Mouse (Mus musculus) heart, embryonic 15.5 days (tissue): Measurements from ENCODE around the gene Ago1. TPM values are rescaled to one million over a fixed set of nuclear protein-coding genes. Genes with fewer than 3 reads are reported as not detected.

Experiments
- ATAC-seq: fragments of 200-750 bp; cut with Nextera tagmentation; replicated peaks from 2 replicates; pipeline ENCODE4 v1.8.0; 2017; ENCODE audit warnings: low read depth, moderate TSS enrichment; ENCODE audit not compliant: insufficient number of reproducible peaks, insufficient read depth, low FRiP score
- H3K27ac ChIP-seq: fragments of 300-500 bp; sonication (generic); 2 replicates; pipeline ENCODE4 v1.5.1; 2015; ENCODE audit warnings: mild to moderate bottlenecking, inconsistent platforms
- H3K27me3 ChIP-seq: fragments of 300-500 bp; sonication (generic); 2 replicates; pipeline ENCODE4 v1.6.1; 2015; ENCODE audit warnings: inconsistent platforms
- H3K36me3 ChIP-seq: fragments of 300-500 bp; sonication (generic); 2 replicates; pipeline ENCODE4 v1.6.1; 2015; ENCODE audit warnings: mild to moderate bottlenecking, inconsistent platforms
- H3K4me1 ChIP-seq: fragments of 300-500 bp; sonication (generic); replicated peaks from 2 replicates; pipeline ENCODE4 v1.6.1; 2015; ENCODE audit warnings: inconsistent platforms
- H3K4me2 ChIP-seq: fragments of 300-500 bp; sonication (generic); 2 replicates; pipeline ENCODE4 v1.6.1; 2015; ENCODE audit warnings: inconsistent platforms, mild to moderate bottlenecking, moderate library complexity
- H3K4me3 ChIP-seq: fragments of 300-500 bp; sonication (generic); 2 replicates; pipeline ENCODE4 v1.5.1; 2015; ENCODE audit warnings: mild to moderate bottlenecking, inconsistent platforms
- H3K9ac ChIP-seq: fragments of 300-500 bp; sonication (generic); 2 replicates; pipeline ENCODE4 v1.6.1; 2015; ENCODE audit warnings: mild to moderate bottlenecking, inconsistent platforms
- H3K9me3 ChIP-seq: fragments of 300-500 bp; sonication (generic); replicated peaks from 2 replicates; pipeline ENCODE4 v1.6.1; 2016; ENCODE audit warnings: inconsistent platforms
- WGBS: fragments of 180-500 bp; shearing (Covaris S2); methylation state at CpG from one replicate; pipeline ENCODE4 v1.1.7; 2015; ENCODE audit warnings: mixed read lengths; 5-methylcytosine and 5-hydroxymethylcytosine counted together
- polyA plus RNA-seq: library from polyadenylated mRNA; unstranded; fragments of >200 nt; fragmentation: Nextera tagmentation; extraction: Ambion mirVana; gene quantifications from 2 replicates; pipeline ENCODE4 v1.2.1, GENCODE M21; 2015

The Ago1 gene
- polyA plus RNA-seq, 1 experiment from 2014 or later = 1.9 TPM

DNA sequence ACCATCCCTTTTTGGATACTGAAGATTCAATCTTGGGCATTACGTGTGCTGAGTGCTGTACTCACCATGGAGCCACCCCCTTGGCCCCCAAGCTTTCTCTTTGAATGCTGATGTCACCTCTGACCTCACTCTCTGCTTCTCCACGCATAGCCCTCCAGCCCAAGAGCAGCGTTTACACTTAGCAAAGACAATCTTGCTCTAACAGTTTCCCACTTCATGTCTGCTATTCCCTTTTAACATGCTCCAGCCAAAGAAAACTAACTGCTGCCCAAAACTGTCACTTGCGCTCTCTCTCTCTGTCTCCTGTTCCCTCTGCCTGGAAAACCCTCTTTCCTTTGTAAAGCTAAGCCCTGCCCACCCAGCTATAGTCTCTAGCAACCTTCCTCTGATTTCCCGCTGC, 27.1 kb upstream of the Ago1 start:
- Histone ChIP-seq H3K4me3 (no peak overlapping the region), H3K9ac (no peak overlapping the region), H3K36me3 (no peaks in the 10 kb centered on the region), H3K4me2 (no peak overlapping the region), H3K27ac (peak overlapping the region; percentile 52), H3K4me1 (peaks cover 6% of the 10 kb centered on the region; the same call in 1 of the 2 replicates), H3K9me3 (no peaks in the 10 kb centered on the region), H3K27me3 (no peaks in the 10 kb centered on the region)
- WGBS = 39% methylated on average over 5 of the region's 5 CpGs
- ATAC-seq = no peak

DNA sequence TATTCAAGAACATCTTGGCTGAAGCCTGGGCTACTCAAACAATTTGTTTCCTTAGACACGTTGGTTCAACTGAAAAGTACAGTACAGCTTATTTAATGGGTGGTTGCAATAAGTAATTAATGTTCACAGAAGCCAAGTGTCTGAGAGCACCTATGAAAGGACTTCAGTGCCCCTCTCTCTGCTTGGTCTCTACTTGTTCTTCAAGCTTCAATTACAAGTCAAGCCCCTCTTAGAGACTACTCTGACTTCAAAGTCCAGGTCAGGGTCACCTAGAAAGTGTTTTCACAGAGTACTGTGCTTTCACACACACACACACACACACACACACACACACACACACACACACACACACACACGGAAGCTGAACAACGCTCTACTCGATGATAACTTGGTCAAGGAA, 25.0 kb upstream of the Ago1 start:
- Histone ChIP-seq H3K36me3 (no peaks in the 10 kb centered on the region), H3K4me2 (no peak overlapping the region), H3K27ac (no peak overlapping the region), H3K4me3 (no peak overlapping the region), H3K9ac (no peak overlapping the region), H3K27me3 (no peaks in the 10 kb centered on the region), H3K4me1 (peaks cover 6% of the 10 kb centered on the region; the same call in 1 of the 2 replicates), H3K9me3 (no peaks in the 10 kb centered on the region)
- WGBS = 71% methylated on average over 4 of the region's 4 CpGs
- no peak for ATAC-seq

DNA sequence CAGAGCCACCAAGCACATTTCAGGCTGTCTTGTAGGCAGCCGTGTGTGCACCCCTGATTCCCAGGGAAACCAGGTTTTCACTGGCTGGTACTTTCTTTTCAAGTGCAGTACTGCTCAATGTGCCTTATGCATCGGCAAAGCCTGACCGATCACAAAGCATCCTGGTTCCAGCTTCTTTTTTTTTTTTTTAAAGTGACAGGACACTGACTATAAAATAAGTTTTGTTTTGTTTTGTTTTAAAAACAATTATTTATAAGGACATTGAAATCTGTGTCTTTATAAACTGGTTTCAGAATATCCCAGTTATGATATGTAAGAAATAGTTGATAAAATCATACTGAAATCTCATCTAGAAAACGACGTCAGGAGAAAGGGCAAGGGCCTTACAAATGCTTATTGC, 23.6 kb upstream of the Ago1 start:
- H3K4me2 ChIP-seq = no peak overlapping the region
- no peak overlapping the region for H3K4me3 ChIP-seq
- no peak overlapping the region for H3K9ac ChIP-seq
- peaks cover 6% of the 10 kb centered on the region; the same call in 1 of the 2 replicates for H3K4me1 ChIP-seq
- H3K9me3 ChIP-seq = no peaks in the 10 kb centered on the region
- H3K27ac ChIP-seq = no peak overlapping the region
- no peaks in the 10 kb centered on the region for H3K36me3 ChIP-seq
- ATAC-seq = no peak
- no peaks in the 10 kb centered on the region for H3K27me3 ChIP-seq
- 63% methylated on average over 5 of the region's 5 CpGs for WGBS

DNA sequence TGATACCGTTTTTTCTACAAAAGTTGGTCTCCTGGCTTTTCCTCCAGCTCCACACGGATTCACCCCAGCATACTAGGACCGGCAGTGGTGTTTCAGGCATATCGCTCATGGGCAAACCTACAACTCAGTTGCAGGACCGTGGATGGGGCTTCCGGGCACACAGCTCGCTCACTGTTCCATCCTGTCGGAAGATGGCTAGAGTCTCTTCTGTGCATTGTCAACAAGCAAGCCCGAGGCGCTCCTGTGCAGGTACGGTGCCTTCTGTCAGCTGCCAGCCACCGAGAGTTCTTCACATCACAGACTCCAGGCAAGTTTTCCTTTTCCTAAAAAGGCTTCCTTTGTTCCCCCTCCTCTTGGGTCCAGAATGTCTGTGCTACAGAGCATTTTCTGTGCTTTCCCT, 22.3 kb upstream of the Ago1 start:
- Histone ChIP-seq H3K27ac (no peak overlapping the region), H3K9ac (no peak overlapping the region), H3K4me1 (peaks cover 6% of the 10 kb centered on the region; the same call in 1 of the 2 replicates), H3K27me3 (no peaks in the 10 kb centered on the region), H3K9me3 (no peaks in the 10 kb centered on the region), H3K4me2 (no peak overlapping the region), H3K36me3 (no peaks in the 10 kb centered on the region), H3K4me3 (no peak overlapping the region)
- WGBS = 75% methylated on average over 12 of the region's 12 CpGs
- ATAC-seq = no peak

DNA sequence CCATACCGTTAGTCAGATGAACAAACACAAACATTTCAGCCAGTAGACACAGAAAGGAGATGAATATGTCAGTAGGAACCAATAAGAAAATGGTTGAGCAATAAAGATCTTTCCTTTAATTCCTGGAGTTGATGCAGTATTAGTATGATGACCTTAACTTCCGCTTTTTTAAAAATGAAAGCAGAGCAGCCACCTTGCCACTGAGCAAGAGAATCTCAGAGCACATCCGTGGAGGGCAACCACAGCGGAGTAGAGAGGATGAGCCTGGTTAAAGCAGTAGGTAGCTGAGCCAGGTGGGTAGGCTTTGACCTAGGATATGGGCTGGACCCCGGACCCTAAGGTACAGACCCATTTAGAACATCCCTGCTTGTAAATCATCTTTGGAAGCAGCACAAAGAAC, 21.4 kb upstream of the Ago1 start:
- H3K4me1 ChIP-seq = no peaks in the 10 kb centered on the region
- WGBS = 80% methylated on average over 5 of the region's 5 CpGs
- no peaks in the 10 kb centered on the region for H3K9me3 ChIP-seq
- no peak for ATAC-seq
- H3K4me2 ChIP-seq = no peak overlapping the region
- no peaks in the 10 kb centered on the region for H3K27me3 ChIP-seq
- H3K4me3 ChIP-seq = no peak overlapping the region
- H3K27ac ChIP-seq = no peak overlapping the region
- no peak overlapping the region for H3K9ac ChIP-seq
- H3K36me3 ChIP-seq = no peaks in the 10 kb centered on the region

DNA sequence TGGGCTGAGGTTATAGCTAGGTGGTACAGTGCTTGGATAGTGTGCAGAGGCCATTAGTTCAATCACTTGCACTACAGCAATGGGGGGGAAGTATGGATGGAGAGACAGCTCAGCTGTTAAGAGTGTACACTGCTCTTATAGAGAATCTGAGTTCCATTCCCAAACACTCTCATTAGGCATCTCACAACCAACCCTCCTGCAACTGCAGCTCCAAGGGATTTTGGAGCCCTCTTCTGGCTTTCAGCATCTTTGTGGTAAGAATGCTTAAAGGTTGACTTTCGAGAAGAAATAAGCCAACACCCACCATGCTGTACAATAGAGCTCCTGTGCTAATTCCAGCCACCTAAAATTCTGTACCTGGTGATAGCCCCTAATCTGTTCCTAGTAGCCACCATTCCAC, 17.8 kb upstream of the Ago1 start:
- Histone ChIP-seq H3K27ac (no peak overlapping the region), H3K36me3 (no peaks in the 10 kb centered on the region), H3K9ac (no peak overlapping the region), H3K4me3 (no peak overlapping the region), H3K27me3 (no peaks in the 10 kb centered on the region), H3K4me2 (no peak overlapping the region), H3K9me3 (no peaks in the 10 kb centered on the region), H3K4me1 (no peaks in the 10 kb centered on the region)
- ATAC-seq = no peak
- WGBS = 62% methylated on average over 1 of the region's 1 CpGs

DNA sequence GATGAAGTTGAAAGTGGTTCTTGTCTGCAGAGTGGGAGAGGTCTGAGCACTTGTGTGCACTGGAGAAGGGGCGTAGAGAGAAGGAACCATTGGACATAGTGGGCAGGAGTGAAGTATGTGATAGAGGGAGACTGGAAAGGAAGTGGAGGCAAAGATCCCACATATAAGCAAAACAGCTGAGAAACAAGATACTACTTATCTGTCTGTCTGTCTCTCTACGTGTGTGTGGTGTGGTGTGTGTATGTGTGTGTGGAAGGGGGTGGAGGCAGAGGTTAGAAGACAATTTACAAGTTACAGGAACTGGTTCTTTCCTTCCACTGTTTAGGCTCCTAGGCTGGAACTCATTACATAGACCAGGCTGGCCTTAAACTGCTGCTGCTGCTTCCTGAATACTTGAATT, 16.7 kb upstream of the Ago1 start:
- H3K9me3 ChIP-seq = no peaks in the 10 kb centered on the region
- WGBS = 57% methylated on average over 2 of the region's 2 CpGs
- no peak for ATAC-seq
- H3K4me2 ChIP-seq = no peak overlapping the region
- no peaks in the 10 kb centered on the region for H3K4me1 ChIP-seq
- no peaks in the 10 kb centered on the region for H3K36me3 ChIP-seq
- no peak overlapping the region for H3K9ac ChIP-seq
- H3K4me3 ChIP-seq = no peak overlapping the region
- H3K27me3 ChIP-seq = no peaks in the 10 kb centered on the region
- H3K27ac ChIP-seq = no peak overlapping the region

DNA sequence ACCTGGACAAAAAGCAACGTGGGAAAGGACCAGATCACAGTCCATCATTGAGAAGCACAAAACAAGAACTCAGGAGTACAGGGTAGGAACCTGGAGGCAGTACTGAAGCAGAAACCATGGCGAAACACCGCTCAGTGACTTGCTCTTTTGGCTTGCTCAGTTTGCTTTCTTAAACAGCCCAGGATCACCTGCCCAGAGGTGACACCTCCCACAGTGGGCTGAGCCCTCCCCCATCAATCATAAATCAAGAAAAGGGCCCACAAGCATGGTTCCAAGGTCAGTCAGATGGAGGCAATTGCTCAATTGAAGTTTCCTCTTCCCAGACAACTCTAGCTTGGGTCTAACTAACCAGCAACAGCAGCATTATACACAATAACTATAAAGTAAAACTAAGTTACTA, 15.5 kb upstream of the Ago1 start:
- H3K9me3 ChIP-seq = no peaks in the 10 kb centered on the region
- WGBS = 79% methylated on average over 3 of the region's 3 CpGs
- H3K4me3 ChIP-seq = no peak overlapping the region
- ATAC-seq = no peak
- no peak overlapping the region for H3K4me2 ChIP-seq
- H3K36me3 ChIP-seq = no peaks in the 10 kb centered on the region
- no peak overlapping the region for H3K27ac ChIP-seq
- H3K27me3 ChIP-seq = no peaks in the 10 kb centered on the region
- no peak overlapping the region for H3K9ac ChIP-seq
- no peaks in the 10 kb centered on the region for H3K4me1 ChIP-seq

DNA sequence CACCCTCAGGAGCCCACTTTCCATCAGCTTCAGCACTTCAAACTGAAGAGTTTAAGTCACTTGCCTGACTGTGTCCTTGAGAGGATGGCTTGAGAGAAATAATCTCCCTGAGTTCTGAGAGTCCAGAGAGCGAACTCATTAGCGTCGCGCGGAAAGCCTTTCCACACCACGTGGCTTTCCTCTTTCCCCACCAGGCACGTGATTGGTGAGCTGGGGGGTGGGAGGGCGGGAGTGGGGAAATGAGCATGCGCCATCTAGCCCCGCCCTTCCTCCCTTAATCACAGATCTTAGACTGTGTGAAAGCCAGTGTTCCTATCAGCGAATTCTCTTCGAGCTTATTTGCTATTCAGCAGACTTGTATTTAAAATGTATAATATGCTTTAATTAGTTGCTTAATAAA, 14.6 kb upstream of the Ago1 start:
- no peak overlapping the region for H3K27ac ChIP-seq
- WGBS = 78% methylated on average over 12 of the region's 12 CpGs
- H3K9ac ChIP-seq = no peak overlapping the region
- H3K36me3 ChIP-seq = no peaks in the 10 kb centered on the region
- no peak overlapping the region for H3K4me3 ChIP-seq
- H3K27me3 ChIP-seq = no peaks in the 10 kb centered on the region
- no peak for ATAC-seq
- no peaks in the 10 kb centered on the region for H3K4me1 ChIP-seq
- H3K9me3 ChIP-seq = no peaks in the 10 kb centered on the region
- no peak overlapping the region for H3K4me2 ChIP-seq

DNA sequence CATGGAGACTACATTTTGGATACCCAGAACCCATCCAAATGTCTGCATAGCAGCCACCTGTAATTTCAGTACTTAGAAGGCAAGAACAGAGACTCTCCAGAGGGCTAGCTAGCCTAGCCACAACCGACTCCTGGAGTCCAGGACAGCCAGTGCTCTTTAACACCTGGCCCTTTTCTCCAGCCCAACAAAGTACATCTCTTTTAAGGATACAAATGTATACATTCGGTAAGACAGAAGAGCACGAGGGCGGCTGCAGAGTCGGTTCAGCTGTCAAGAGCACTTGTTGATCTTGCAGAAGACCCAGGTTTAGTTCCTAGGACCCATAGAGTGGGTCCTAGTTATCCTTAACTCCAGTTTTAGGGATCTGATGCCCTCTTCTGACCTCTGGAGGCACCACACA, 13.1 kb upstream of the Ago1 start:
- Histone ChIP-seq H3K9ac (no peak overlapping the region), H3K27ac (no peak overlapping the region), H3K27me3 (no peaks in the 10 kb centered on the region), H3K4me1 (no peaks in the 10 kb centered on the region), H3K9me3 (no peaks in the 10 kb centered on the region), H3K36me3 (no peaks in the 10 kb centered on the region), H3K4me2 (no peak overlapping the region), H3K4me3 (no peak overlapping the region)
- no peak for ATAC-seq
- 91% methylated on average over 5 of the region's 5 CpGs for WGBS

DNA sequence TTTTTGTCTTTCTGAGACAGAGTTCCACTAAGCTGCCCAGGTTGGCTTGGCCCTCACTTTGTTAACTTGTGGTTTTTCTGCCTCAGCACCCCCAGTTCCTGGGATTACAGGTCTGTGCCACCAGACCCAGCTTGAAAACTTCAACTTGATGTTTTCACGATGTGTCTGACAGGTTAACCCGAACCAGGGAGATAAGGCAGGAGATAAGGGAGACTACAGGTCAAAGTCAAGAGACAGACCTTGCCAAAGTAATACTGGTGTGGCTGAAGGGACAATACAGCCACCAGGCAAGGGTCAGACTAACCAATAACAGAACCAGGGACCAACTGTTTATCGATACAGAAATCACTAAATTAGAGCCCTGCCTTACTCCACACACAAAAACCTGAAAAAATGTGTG, 11.9 kb upstream of the Ago1 start:
- H3K27me3 ChIP-seq = no peaks in the 10 kb centered on the region
- no peak overlapping the region for H3K27ac ChIP-seq
- H3K4me2 ChIP-seq = no peak overlapping the region
- H3K9me3 ChIP-seq = no peaks in the 10 kb centered on the region
- no peak for ATAC-seq
- no peaks in the 10 kb centered on the region for H3K36me3 ChIP-seq
- no peaks in the 10 kb centered on the region for H3K4me1 ChIP-seq
- no peak overlapping the region for H3K4me3 ChIP-seq
- WGBS = 41% methylated on average over 3 of the region's 3 CpGs
- no peak overlapping the region for H3K9ac ChIP-seq

DNA sequence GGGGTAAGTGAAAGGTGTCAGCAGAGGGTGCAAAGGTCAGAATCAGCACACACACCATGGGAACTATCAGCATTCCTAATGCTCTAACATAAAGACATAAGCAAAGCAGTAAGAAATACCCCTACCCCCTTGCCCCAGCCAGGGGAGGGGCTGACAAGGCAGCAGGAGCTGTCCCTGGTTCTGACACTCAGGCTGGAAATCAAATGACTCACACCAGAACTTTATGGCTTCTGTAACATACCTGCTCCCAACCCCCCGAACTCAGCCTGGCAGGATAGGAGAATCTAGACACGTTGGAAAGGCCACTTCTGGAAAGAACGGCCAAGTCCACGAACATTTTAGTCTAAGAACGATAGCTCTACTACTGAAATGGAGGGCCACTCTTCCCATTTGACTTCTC, 4.6 kb upstream of the Ago1 start:
- Histone ChIP-seq H3K4me1 (0 out of 2 replicates have a peak, but pooled peaks cover 5% of the 10 kb centered on the region), H3K9me3 (no peaks in the 10 kb centered on the region), H3K9ac (no peak overlapping the region), H3K36me3 (no peaks in the 10 kb centered on the region), H3K27ac (no peak overlapping the region), H3K4me2 (no peak overlapping the region), H3K4me3 (no peak overlapping the region), H3K27me3 (no peaks in the 10 kb centered on the region)
- WGBS = 44% methylated on average over 5 of the region's 5 CpGs
- ATAC-seq = no peak
